Mouse (Mus musculus): ENCODE measurements around the gene Usp15. TPM values are rescaled to one million over a fixed set of nuclear protein-coding genes. Genes with fewer than 3 reads are reported as not detected.

The Usp15 gene
- polyA plus RNA-seq, 1 experiment from 2014 or later: 94.2 TPM

GRCm38 (mm10) chr10:123108121-123108520 is 88.7 kb downstream of the Usp15 start:
- DNase-seq (ENCODE audit: low spot score): no peak

- no peak for DNase-seq (ENCODE audit: low spot score)
These were observed 95.5 kb downstream of the Usp15 start for GRCm38 (mm10) chr10:123101303-123101702.

DNA sequence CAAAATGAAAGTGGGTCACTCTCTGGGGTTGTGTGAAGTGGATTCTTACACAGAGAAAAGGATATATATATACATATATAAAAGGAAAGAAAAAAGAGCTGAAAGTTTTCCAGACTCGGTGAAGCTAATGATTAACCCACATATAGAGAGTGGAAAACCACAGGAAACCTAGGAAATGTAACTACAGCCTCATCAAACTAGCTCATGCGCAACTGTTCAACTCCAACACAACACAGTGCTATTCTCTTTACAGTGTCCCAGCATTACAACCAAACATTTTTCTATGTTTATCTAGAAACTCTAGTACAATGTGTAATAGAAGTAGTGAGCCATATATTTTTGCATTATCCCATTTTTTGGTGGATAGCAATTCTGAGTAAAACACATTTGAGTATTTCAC is 96.2 kb downstream of the Usp15 start:
- DNase-seq (ENCODE audit: low spot score): no peak

DNA sequence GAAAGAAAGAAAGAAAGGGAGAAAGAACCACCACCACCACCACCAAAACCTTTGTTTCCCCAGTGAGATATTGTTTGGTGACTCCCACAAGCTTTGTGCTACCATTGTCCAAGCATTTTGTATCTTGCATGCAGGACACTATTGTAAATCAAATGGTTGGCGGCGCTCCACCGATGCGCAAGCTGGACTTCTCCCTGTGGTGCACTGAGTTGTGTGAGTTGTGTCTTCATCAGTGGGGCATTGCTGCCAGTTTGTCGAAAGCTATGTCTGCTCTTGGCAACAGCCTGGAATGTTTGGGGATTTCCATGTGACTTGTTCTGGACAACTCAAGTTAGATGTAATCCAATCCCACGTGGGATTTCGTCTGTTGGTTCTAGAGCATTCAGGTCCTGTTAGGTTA is 102.3 kb downstream of the Usp15 start:
- no peak for DNase-seq (ENCODE audit: low spot score)

DNA sequence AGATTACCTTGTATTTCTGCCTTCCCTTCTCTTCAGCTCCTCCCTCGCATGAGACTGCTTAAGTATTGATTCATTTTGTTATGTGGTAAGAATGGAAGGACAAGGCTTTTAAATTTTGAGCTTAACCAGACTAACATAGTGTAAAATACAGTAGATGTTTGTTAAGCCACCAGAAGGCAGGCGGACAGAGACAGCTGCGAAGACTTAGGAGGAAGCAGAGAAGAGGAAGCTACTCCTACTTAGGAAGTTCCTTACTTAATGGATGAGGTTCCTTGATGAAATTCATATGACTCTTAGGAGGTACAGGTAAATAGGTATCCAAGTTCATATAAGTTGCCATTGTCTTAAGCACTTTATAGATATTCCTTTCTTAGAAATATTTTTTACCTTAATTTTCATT is 104.2 kb downstream of the Usp15 start:
- DNase-seq (ENCODE audit: low spot score): no peak

DNA sequence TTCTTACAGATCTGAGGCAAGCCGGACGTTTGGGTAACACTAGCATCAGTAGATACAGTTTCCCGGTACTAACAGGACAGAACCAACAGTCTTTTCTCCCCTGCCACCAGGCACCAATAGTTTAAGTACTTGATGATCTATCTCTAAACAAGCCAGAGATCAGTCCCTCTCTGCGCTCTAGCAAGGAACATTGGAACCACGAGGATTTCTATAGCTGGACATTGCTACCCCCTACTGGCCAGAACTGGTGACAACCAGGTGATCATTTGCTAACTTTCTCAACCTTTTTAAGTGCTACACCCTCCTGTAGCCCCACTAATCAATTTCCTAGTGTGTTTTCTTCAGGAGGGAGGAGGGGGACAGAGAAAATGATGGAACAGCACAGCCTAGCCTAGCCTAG is 105.1 kb downstream of the Usp15 start:
- peak; percentile 75 for DNase-seq (ENCODE audit: low spot score)

GRCm38 (mm10) chr10:123089425-123089930 is 107.3 kb downstream of the Usp15 start:
- no peak for DNase-seq (ENCODE audit: low spot score)

DNA sequence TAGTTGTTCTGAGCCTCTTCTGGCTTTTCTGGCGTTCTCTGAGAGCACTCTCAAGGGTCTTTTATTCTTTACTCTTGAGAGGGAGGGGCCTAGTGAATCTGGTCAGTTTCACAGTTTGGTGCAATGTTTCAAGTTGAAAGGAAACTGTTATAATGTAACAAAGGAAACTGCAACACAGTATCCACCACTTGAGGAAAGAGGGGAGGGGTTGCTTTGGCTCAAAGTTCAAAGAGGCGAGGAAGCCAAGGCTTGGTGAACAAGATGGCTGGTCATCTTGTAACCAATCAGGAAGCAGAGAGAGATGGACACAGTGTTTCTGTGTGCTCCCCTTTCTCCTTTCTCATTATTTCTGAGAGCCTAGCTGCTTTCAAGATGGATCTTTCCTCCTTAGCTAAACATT is 109.9 kb downstream of the Usp15 start:
- no peak for DNase-seq (ENCODE audit: low spot score)

- DNase-seq (ENCODE audit: low spot score): no peak
These were observed 111.7 kb downstream of the Usp15 start for GRCm38 (mm10) chr10:123084900-123085641.

DNA sequence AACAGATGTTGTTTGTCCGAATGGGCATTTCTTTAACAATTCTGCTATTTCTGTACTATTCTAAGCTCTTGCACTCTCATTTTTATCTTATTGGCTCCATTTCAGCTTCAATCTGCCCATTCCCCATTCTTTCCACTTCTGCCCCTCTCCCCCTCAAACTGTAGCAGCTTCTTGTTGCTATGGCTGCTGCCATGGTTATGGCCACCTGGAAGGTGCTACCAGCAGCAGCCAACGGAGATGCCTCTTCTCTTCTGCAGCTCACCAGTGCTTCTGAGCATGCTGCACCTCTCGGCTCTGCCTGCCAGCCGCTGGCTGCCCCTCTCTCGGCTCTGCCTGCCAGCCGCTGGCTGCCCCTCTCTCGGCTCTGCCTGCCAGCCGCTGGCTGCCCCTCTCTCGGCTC is 112.5 kb downstream of the Usp15 start:
- no peak for DNase-seq (ENCODE audit: low spot score)

DNA sequence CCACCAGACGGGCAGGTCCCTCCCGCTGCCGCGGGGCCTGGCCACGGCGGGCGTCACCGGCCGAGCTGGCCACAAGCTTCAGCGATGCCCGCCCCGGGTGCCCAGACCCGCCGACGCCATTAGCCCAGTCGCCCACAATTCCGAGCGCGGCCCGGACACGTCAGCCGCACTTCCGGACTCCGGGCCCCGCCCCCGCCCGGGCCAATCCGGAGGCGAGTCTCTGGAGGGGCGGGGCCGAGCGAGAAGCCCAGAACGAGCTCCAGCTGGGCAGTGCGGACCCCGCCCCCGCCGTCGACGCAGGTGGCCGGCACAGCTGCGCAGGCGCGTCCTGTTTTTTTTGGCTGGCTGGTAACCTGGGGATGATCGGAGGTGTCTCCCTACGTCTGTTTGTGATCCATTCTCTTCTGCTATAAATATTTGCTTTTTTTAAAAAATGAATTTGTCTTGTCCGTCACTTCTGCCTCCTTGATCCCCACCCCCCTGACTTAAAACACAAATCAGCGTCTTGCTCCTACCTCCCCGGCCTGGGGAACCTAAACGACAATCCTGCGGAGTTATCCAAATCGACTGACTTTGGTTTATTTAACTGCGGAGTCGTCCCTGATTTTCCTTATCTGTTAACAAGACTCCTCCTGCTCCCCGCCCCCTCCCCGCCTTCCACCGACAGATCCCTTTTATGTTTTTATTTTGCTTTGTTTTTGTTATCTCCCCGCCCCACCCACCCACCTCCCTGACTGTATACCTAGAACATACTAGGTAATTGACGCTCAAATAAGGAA is 120.4 kb downstream of the Usp15 start, which contains the start of gene Mon2:
Mon2 (minus strand) TSS at position 261 of the 779 bp plus-strand sequence.
- peak; percentile 96 for DNase-seq (ENCODE audit: low spot score)

GRCm38 (mm10) chr10:123075751-123076242 is 121.0 kb downstream of the Usp15 start:
- DNase-seq (ENCODE audit: low spot score): peak; percentile 33

DNA sequence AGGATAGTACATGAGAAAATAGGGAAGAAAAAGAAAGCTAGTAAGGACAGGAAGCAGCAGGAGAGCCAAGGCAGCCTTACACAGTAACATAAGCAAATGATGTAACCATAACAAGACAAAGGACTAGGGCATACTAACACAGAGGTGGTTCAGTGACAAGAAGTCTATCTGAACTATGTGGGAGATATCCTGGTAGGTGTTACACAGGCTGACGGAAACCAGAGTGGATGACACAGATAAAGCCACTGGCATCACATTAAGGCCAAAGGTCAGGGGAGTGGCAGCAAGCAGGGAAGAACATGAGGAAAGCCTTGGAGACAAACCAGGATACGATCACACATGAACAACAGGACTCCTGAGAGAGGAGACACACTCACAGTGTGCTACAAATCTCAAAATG is 124.8 kb downstream of the Usp15 start:
- DNase-seq (ENCODE audit: low spot score): no peak

DNA sequence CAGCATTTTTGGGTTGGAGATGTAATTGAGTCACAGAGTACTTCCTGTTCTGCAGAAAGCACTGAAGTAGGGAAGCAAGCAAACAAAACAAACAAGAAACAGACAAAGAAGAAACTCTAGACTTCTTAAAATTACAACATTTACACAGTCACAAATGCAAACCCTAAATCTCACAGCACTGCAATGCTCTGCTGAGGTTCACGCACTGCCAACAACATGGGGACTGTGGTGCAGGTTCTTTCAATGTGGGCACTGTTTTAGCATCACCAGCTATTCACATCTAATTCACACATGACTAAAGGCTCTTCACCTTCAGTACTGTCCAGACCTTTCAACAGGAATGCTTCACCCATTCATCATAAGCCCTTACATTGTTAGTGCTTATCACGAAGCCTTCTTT is 133.8 kb downstream of the Usp15 start:
- DNase-seq (ENCODE audit: low spot score): no peak

DNA sequence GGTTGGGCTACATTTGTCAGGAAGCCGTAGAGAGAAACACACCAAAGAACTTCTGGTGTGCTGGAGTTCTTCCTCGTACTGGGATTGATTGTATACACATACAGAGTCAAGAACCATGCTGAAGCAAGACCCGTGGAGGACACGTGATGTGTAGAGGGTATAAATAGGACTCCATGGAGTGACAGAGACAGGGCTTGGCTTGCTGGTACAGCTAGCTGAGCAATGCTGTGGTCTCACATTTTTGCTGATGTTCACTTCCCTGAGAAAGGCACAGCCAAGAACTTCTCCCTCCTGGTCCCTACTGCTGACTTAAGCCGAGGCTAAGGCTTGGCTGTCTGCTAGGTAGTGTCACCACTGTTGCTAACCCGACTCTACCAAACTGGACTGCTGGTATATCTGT is 136.0 kb downstream of the Usp15 start:
- DNase-seq (ENCODE audit: low spot score): no peak

DNA sequence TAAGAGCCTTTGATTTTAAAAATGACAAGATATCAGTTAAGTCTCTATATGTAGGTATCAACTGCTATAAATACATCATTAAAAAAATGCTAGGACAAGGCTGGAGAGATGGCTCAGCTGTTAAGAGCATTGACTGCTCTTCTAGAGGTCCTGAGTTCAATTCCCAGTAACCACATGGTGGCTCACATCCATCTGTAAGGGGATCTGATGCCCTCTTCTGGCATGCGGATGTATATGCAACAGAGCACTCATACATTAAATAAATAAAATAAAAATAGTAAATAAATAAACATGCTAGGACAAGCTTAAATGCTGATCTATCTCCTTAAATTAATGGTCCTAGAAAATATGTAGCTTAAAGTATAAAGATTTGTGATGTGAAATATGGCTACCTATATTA is 139.7 kb downstream of the Usp15 start:
- DNase-seq (ENCODE audit: low spot score): no peak

GRCm38 (mm10) chr10:123056463-123056862 is 140.3 kb downstream of the Usp15 start:
- no peak for DNase-seq (ENCODE audit: low spot score)

DNA sequence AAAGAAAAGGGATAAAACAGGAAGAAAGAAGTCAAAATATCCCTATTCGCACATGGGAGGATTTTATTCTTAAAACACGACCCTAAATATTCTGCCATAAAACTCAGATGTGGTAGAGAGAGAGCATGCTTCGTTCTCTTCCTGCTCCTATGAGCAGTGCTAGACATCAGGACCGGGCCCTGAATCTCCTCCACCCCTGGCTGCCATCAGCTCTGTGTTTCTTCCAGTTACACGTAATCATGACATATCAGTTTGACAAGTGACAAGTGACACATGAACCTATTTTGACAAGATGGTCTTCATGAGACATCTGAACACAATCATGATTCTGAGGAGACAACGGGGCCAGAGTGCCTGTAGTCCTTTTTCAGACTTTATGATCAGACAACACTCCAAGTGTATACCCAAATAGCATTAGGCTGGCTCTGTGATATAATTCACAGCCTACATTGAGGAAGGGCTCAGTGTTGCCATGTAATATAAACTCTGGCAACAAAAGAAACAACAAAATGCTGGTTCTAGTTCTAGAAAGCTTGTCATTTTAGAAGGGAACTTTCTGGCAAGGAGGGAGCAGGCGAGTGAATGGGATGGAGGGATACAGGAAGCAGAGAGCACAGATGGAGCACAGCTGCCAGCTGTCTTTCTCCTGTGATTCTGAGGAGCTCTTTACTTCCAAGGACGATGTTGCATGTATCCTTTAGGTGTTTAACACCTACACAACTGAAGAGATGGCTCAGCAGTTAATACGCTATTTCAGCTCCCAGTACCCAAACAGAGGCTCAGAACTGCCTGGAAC is 141.4 kb downstream of the Usp15 start:
- DNase-seq (ENCODE audit: low spot score): no peak

All from thymus, postnatal 0 days (tissue).